Mouse (Mus musculus) CH12.LX (cell line): ENCODE data around the gene Ifi214. TPM values are rescaled to one million over a fixed set of nuclear protein-coding genes. Genes with fewer than 3 reads are reported as not detected.
A peak's percentile ranks its signal among the peaks of the same experiment; 100 is the strongest.
"Not testable (repeated sequence)": the region's sequence is repeated elsewhere in the genome, so short reads cannot be mapped to it uniquely, and the experiment has no call there.

ENCODE experiments used
- DNase-seq: peaks from one replicate; pipeline ENCODE4 v3.0.0-alpha.2; 2013; ENCODE audit errors: extremely low read depth
- H3K27ac ChIP-seq: 2 replicates; pipeline ENCODE4 v1.5.1; 2012; ENCODE audit warnings: low read depth, mild to moderate bottlenecking, control low read depth, moderate library complexity; ENCODE audit not compliant: insufficient read depth
- H3K27me3 ChIP-seq: replicated peaks from 2 replicates; pipeline ENCODE3; 2012; ENCODE audit warnings: inconsistent platforms
- H3K36me3 ChIP-seq, 2 experiments: replicated peaks in 1 of 2; 2 replicates each; pipeline versions ENCODE3 to v1.6.1; 2012; ENCODE audit warnings: inconsistent platforms in 1 of 2, low read length in 1 of 2, mild to moderate bottlenecking in 1 of 2, mixed read lengths in 1 of 2, moderate library complexity in 1 of 2; ENCODE audit not compliant: control insufficient read depth in 1 of 2, insufficient read depth in 1 of 2
- H3K4me1 ChIP-seq, 2 experiments: 2 replicates each; pipeline ENCODE4 v1.6.1; 2012; ENCODE audit warnings: inconsistent platforms in 1 of 2, moderate library complexity in 1 of 2; ENCODE audit not compliant: insufficient read depth in 2 of 2, control insufficient read depth in 1 of 2
- H3K4me2 ChIP-seq: 2 replicates; pipeline ENCODE4 v1.6.1; 2012; ENCODE audit warnings: low read depth, mild to moderate bottlenecking, control low read depth; ENCODE audit not compliant: poor library complexity, insufficient read depth, severe bottlenecking
- H3K4me3 ChIP-seq, 3 experiments: fragments of 150-350 bp in 1 of 3; sonication (generic) in 1 of 3; replicated peaks in 1 of 3; 2 replicates each; pipeline versions ENCODE3 to v1.5.1; 2011 to 2012; ENCODE audit warnings: low read depth in 2 of 3, low read length in 2 of 3, mild to moderate bottlenecking in 2 of 3, moderate library complexity in 2 of 3, control low read depth in 1 of 3, improper control_type of control experiment in 1 of 3, inconsistent platforms in 1 of 3, mixed read lengths in 1 of 3; ENCODE audit not compliant: poor library complexity in 1 of 3
- H3K79me2 ChIP-seq: replicated peaks from 2 replicates; pipeline ENCODE4 v1.6.1; 2012; ENCODE audit warnings: mild to moderate bottlenecking, moderate library complexity; ENCODE audit not compliant: control insufficient read depth, poor library complexity, insufficient read depth, severe bottlenecking; ENCODE audit errors: extremely low read depth
- H3K9ac ChIP-seq: 2 replicates; pipeline ENCODE4 v1.6.1; 2012; ENCODE audit warnings: low read depth, mild to moderate bottlenecking, control low read depth, moderate library complexity; ENCODE audit not compliant: insufficient read depth
- H3K9me3 ChIP-seq: replicated peaks from 2 replicates; pipeline ENCODE3; 2012; ENCODE audit warnings: low read length, inconsistent platforms, mixed read lengths
- BHLHE40 ChIP-seq: IDR thresholded peaks from 2 replicates; pipeline ENCODE4 v1.6.1; 2011; ENCODE audit warnings: mild to moderate bottlenecking, low read depth, low read length, improper control_type of control experiment
- CHD1 ChIP-seq: IDR thresholded peaks from 2 replicates; pipeline ENCODE4 v1.6.1; 2012; ENCODE audit warnings: low read depth, low read length, improper control_type of control experiment, inconsistent platforms
- EP300 ChIP-seq: IDR thresholded peaks from 2 replicates; pipeline ENCODE4 v1.6.1; 2011; ENCODE audit warnings: low read length, improper control_type of control experiment
- ETS1 ChIP-seq: conservative IDR thresholded peaks from 2 replicates; pipeline ENCODE4 v1.6.1; 2012; ENCODE audit warnings: low read depth, mild to moderate bottlenecking, inconsistent platforms, low read length, improper control_type of control experiment, moderate library complexity
- IRF4 ChIP-seq: IDR thresholded peaks from 2 replicates; pipeline ENCODE4 v1.6.1; 2014; ENCODE audit warnings: low read depth, mild to moderate bottlenecking, inconsistent platforms, low read length, improper control_type of control experiment
- JUND ChIP-seq: conservative IDR thresholded peaks from 2 replicates; pipeline ENCODE4 v1.6.1; 2011; ENCODE audit warnings: low read depth, low read length, improper control_type of control experiment
- MAFK ChIP-seq: IDR thresholded peaks from 2 replicates; pipeline ENCODE4 v1.6.1; 2011; ENCODE audit warnings: low read length, improper control_type of control experiment; ENCODE audit not compliant: insufficient replicate concordance
- SMC3 ChIP-seq: IDR thresholded peaks from 2 replicates; pipeline ENCODE4 v1.6.1; 2011; ENCODE audit warnings: low read depth, low read length, improper control_type of control experiment
- ZMIZ1 ChIP-seq: IDR thresholded peaks from 2 replicates; pipeline ENCODE4 v1.6.1; 2012; ENCODE audit warnings: low read depth, mild to moderate bottlenecking, inconsistent platforms, low read length, improper control_type of control experiment
- dilution Hi-C: fragments of 300-500 bp; cut with MboI; formaldehyde crosslinking; loops from 2 replicates; pipeline ENCODE4 v1.14.3; 2020; ENCODE audit warnings: low sequenced_read_pairs; ENCODE audit not compliant: extremely low pct_unique_long_range_greater_than_20kb, extremely low pct_ligation_motif_present
- in situ Hi-C: fragments of 300-500 bp; cut with MboI; formaldehyde crosslinking; loops from 3 replicates; pipeline ENCODE4 v1.14.3; 2019; ENCODE audit warnings: low sequenced_read_pairs, low pct_ligation_motif_present, low pct_unique_long_range_greater_than_20kb, mixed read lengths
- polyA plus RNA-seq: library from polyadenylated mRNA; unstranded; fragments of >175 nt; gene quantifications from 2 replicates; pipeline ENCODE4 v1.2.1, GENCODE M21; 2012; ENCODE audit warnings: low read depth; ENCODE audit not compliant: insufficient read length
- total RNA-seq, 2 experiments: library from RNA; depleted of rRNA; stranded (reverse); fragments of 300-350 nt in 1 of 2; fragments of >200 nt in 1 of 2; gene quantifications; 2 replicates each; pipeline ENCODE4 v1.2.3; 2012 to 2014

Ifi214 gene
- total and polyA plus RNA-seq, 3 experiments, result 0.09 to 0.16 TPM; not detected in 1

DNA sequence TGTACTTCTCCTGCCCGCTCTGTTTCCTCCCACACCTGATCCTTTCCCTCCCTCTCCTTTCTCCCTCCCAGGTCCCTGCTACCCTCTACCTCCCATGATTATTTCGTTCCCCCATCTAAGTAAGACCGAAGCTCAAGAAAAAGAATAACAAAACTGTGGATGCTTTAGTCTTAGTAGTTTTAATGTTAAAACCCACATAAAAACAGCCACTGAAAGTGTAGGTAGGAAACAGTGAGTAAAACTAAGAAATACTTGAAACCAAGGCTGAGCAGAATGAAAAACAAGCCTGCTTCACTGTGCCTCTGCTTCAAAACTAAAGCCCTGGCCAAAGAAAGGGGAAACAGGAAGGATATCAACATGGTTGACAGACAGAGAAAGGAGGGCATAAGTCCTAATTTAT, 13.0 kb upstream of the Ifi214 start:
- DNase-seq, H3K36me3 ChIP-seq, H3K4me2 ChIP-seq, H3K9ac ChIP-seq, H3K4me1 ChIP-seq, H3K79me2 ChIP-seq, H3K4me3 ChIP-seq, H3K27me3 ChIP-seq, H3K27ac ChIP-seq, H3K9me3 ChIP-seq, in situ Hi-C loops, dilution Hi-C loops: not testable (repeated sequence)
- TF ChIP-seq MAFK, result 0 out of 2 replicates have a peak, but pooled peaks have one; percentile 14
- 0 out of 2 replicates have a peak, but pooled peaks have one; percentile 36 for TF ChIP-seq IRF4
- TF ChIP-seq, all 38 proteins: peak for 2; not testable (repeated sequence) for 36

DNA sequence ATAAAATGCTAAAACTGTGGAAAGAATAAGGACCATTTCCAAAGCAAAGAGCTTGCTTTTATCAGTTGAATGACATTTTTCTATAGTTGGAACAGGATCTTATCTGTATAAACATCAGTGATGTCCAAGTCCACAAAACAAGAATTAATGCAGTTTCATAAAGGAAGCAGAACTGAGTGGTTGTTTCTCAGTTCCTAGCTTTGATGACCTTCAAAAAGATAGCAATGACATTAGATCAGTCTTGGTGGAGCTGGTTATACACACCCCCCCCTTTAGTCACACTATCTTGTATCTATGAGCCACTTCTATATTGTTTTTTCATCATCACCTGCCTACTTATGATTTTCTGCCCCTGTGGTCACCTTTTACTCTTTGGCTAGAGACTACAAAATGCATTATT, 14.3 kb downstream of the Ifi214 start:
- in situ Hi-C loops, result no loop called here

DNA sequence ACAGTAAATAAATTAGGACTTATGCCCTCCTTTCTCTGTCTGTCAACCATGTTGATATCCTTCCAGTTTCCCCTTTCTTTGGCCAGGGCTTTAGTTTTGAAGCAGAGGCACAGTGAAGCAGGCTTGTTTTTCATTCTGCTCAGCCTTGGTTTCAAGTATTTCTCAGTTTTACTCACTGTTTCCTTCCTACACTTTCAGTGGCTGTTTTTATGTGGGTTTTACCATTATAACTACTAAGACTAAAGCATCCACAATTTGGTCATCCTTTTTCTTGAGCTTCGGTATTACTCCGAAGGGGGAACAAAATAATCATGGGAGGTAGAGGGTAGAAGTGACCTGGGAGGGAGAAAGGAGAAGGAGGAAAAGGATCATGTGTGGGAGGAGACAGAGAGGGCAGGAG, 25.2 kb downstream of the Ifi214 start:
- H3K79me2 ChIP-seq, result not testable (repeated sequence)
- TF ChIP-seq EP300, result peak; percentile 69
- TF ChIP-seq JUND, result peak; percentile 30; the same call in 1 of the 2 replicates
- peak; percentile 28; the same call in 1 of the 2 replicates for TF ChIP-seq BHLHE40
- TF ChIP-seq IRF4, result peak; percentile 86
- peak; percentile 55; the same call in 1 of the 2 replicates for TF ChIP-seq MAFK
- peak; percentile 17; the same call in 1 of the 2 replicates for TF ChIP-seq ETS1
- TF ChIP-seq, all 38 proteins: peak for 6; not testable (repeated sequence) for 32
- in situ Hi-C loops, dilution Hi-C loops, H3K4me1 ChIP-seq, H3K9me3 ChIP-seq, DNase-seq, H3K36me3 ChIP-seq, H3K27ac ChIP-seq, H3K9ac ChIP-seq, H3K4me3 ChIP-seq, H3K27me3 ChIP-seq: not testable (repeated sequence)
- H3K4me2 ChIP-seq, result 0 out of 2 replicates have a peak overlapping the region, but pooled peaks have one; percentile 13

More for the DNA sequence above, 14.3 kb downstream of the Ifi214 start:
- Histone ChIP-seq H3K27me3 (no peaks in the 10 kb centered on the region), H3K27ac (no peak overlapping the region), H3K4me2 (no peak overlapping the region), H3K9me3 (no peaks in the 10 kb centered on the region), H3K36me3 (no peaks in the 10 kb centered on the region), H3K4me3 (no peak overlapping the region), H3K9ac (no peak overlapping the region), H3K79me2 (no peaks in the 10 kb centered on the region), H3K4me1 (peaks cover 0 to 12% of the 10 kb centered on the region in 2 experiments; a peak in 2 of 4 replicates)
- dilution Hi-C loops, result no loop called here
- DNase-seq, result no peak
- no peak for TF ChIP-seq BHLHE40
- no peak for TF ChIP-seq SMC3
- TF ChIP-seq CHD1, result no peak
- no peak for TF ChIP-seq ZMIZ1

DNA sequence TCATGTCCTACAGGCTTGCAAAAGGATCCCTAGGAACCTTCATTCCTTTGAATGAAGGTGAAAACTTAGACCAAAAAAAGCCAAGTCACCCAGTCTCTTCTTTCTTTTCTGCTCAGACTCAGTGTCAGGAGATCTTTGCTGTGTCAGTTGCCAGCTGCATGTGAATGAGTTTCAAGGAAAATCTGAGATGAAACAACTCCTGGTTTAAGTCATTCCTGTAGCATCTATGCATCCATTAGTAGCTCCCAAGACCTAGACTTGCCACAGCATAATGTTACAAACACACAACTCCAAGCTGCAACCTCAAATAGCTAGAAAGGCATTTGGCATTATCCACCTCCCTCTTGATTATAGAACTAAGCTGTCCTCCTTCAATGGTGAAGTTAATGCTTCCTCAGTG, 44.3 kb downstream of the Ifi214 start:
- H3K27ac ChIP-seq, DNase-seq, H3K9ac ChIP-seq, H3K4me2 ChIP-seq, H3K79me2 ChIP-seq, H3K4me1 ChIP-seq, dilution Hi-C loops, H3K4me3 ChIP-seq, H3K9me3 ChIP-seq, H3K36me3 ChIP-seq, in situ Hi-C loops, H3K27me3 ChIP-seq: not testable (repeated sequence)

DNA sequence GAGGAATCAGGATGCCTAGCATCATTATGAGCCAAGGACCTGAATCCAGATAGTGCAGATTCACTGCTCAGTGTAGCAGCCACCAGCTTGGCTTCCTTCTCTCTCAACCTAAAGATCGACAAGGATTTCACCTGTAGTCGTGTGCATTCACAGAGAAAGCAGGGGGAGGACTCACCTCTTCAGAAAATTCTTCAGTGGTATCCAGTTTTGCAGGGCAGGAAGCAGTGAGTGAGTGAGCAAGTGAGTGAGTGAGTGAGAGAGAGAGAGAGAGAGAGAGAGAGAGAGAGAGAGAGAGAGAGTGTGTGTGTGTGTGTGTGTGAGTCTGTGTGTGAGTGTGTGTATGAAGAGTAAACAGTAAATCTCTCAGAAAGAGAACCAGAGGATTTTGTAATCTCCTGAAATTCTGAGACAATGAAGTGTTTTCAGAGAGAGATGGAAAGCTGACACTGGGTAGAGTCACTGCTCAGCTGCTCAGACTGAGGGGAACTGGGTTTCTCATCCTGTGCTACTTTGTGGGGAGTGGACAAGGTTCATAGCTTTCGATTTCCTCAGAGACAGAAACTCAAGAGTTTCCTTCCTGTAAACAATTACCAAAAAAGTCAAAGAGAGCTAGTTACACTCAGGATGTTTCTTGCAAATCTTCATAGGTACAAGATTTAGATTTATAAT, 44.8 kb downstream of the Ifi214 start, which contains the start of gene Ifi206:
Gene Ifi206, minus strand, starts transcription at position 230 of the 669 bp plus-strand sequence.
- H3K9ac ChIP-seq, dilution Hi-C loops, H3K9me3 ChIP-seq, H3K4me1 ChIP-seq, H3K36me3 ChIP-seq, in situ Hi-C loops, H3K4me2 ChIP-seq, H3K27ac ChIP-seq, H3K27me3 ChIP-seq, H3K79me2 ChIP-seq, H3K4me3 ChIP-seq: not testable (repeated sequence)
- DNase-seq, result peak; percentile 12
